Mouse (Mus musculus): ENCODE results near the gene H2-Aa.

The H2-Aa gene

GRCm38 (mm10) chr17:34300071-34300470, 12.4 kb upstream of the H2-Aa start:
- no peak for DNase-seq (ENCODE audit: low spot score)

- DNase-seq (ENCODE audit: low spot score), result no peak
These were observed 11.7 kb upstream of the H2-Aa start for GRCm38 (mm10) chr17:34299356-34299755.

- peak; percentile 75 for DNase-seq (ENCODE audit: low spot score)
These were observed 8.5 kb upstream of the H2-Aa start for GRCm38 (mm10) chr17:34295891-34296794.

GRCm38 (mm10) chr17:34295307-34295706, 7.7 kb upstream of the H2-Aa start:
- no peak for DNase-seq (ENCODE audit: low spot score)

GRCm38 (mm10) chr17:34294249-34294648, 6.6 kb upstream of the H2-Aa start:
- DNase-seq (ENCODE audit: low spot score), result no peak

- no peak for DNase-seq (ENCODE audit: low spot score)
These were observed 5.9 kb upstream of the H2-Aa start for GRCm38 (mm10) chr17:34293533-34293932.

- no peak for DNase-seq (ENCODE audit: low spot score)
These were observed 4.9 kb upstream of the H2-Aa start for GRCm38 (mm10) chr17:34292570-34292969.

GRCm38 (mm10) chr17:34291609-34292008, 4.0 kb upstream of the H2-Aa start:
- peak; percentile 95 for DNase-seq (ENCODE audit: low spot score)

GRCm38 (mm10) chr17:34288131-34288530, 508 bp upstream of the H2-Aa start:
- DNase-seq (ENCODE audit: low spot score), result no peak

- DNase-seq (ENCODE audit: low spot score), result no peak
These were observed 624 bp downstream of the H2-Aa start for GRCm38 (mm10) chr17:34286999-34287398.

GRCm38 (mm10) chr17:34286501-34286900, 1.1 kb downstream of the H2-Aa start:
- no peak for DNase-seq (ENCODE audit: low spot score)

- peak; percentile 43 for DNase-seq (ENCODE audit: low spot score)
These were observed 1.8 kb downstream of the H2-Aa start for GRCm38 (mm10) chr17:34285848-34286247.

- DNase-seq (ENCODE audit: low spot score), result no peak
These were observed 2.3 kb downstream of the H2-Aa start for GRCm38 (mm10) chr17:34285371-34285770.

- no peak for DNase-seq (ENCODE audit: low spot score)
These were observed 5.8 kb downstream of the H2-Aa start for GRCm38 (mm10) chr17:34281836-34282235.

GRCm38 (mm10) chr17:34280499-34281038, 7.1 kb downstream of the H2-Aa start:
- no peak for DNase-seq (ENCODE audit: low spot score)

- no peak for DNase-seq (ENCODE audit: low spot score)
These were observed 15.5 kb downstream of the H2-Aa start for GRCm38 (mm10) chr17:34272102-34272501.

- DNase-seq (ENCODE audit: low spot score), result no peak
These were observed 16.7 kb downstream of the H2-Aa start for GRCm38 (mm10) chr17:34270940-34271339.

GRCm38 (mm10) chr17:34270230-34270629, 17.4 kb downstream of the H2-Aa start:
- DNase-seq (ENCODE audit: low spot score), result no peak

- no peak for DNase-seq (ENCODE audit: low spot score)
These were observed 17.8 kb downstream of the H2-Aa start for GRCm38 (mm10) chr17:34269817-34270216.

GRCm38 (mm10) chr17:34268748-34269147, 18.9 kb downstream of the H2-Aa start:
- no peak for DNase-seq (ENCODE audit: low spot score)

- DNase-seq (ENCODE audit: low spot score), result no peak
These were observed 19.4 kb downstream of the H2-Aa start for GRCm38 (mm10) chr17:34268262-34268661.

- DNase-seq (ENCODE audit: low spot score), result peak; percentile 84
These were observed 22.9 kb downstream of the H2-Aa start for GRCm38 (mm10) chr17:34264452-34265351.
